Mouse (Mus musculus): ENCODE data around the gene Baat. TPM values are rescaled to one million over a fixed set of nuclear protein-coding genes. Genes with fewer than 3 reads are reported as not detected.
"Not testable (repeated sequence)": the region's sequence is repeated elsewhere in the genome, so short reads cannot be mapped to it uniquely, and the experiment has no call there.

Baat gene
- polyA plus RNA-seq (2015; fragmentation: Nextera tagmentation; extraction: Ambion mirVana), result 0.10 TPM in 1 of 2 replicates, not detected in the other

- no peak for DNase-seq (ENCODE audit: low spot score)
These were observed at the start of gene Baat for GRCm38 (mm10) chr4:49506386-49506785. Baat (minus strand) TSS chr4:49506557.

GRCm38 (mm10) chr4:49553380-49553779 is 47.0 kb upstream of the Baat start:
- no peak for DNase-seq (ENCODE audit: low spot score)

GRCm38 (mm10) chr4:49549383-49549782 is 43.0 kb upstream of the Baat start, which contains the start of gene Aldob:
Aldob (minus strand) TSS chr4:49549546.
- DNase-seq (ENCODE audit: low spot score), result no peak

GRCm38 (mm10) chr4:49547544-49548219 is 41.3 kb upstream of the Baat start:
- no peak for DNase-seq (ENCODE audit: low spot score)

- DNase-seq (ENCODE audit: low spot score), result no peak
These were observed 40.7 kb upstream of the Baat start for GRCm38 (mm10) chr4:49546873-49547543.

GRCm38 (mm10) chr4:49546026-49546425 is 39.7 kb upstream of the Baat start:
- no peak for DNase-seq (ENCODE audit: low spot score)

- DNase-seq (ENCODE audit: low spot score), result no peak
These were observed 34.6 kb upstream of the Baat start for GRCm38 (mm10) chr4:49540966-49541365.

- no peak for DNase-seq (ENCODE audit: low spot score)
These were observed 33.3 kb upstream of the Baat start for GRCm38 (mm10) chr4:49539665-49540064.

- DNase-seq (ENCODE audit: low spot score), result no peak
These were observed 30.3 kb upstream of the Baat start for GRCm38 (mm10) chr4:49536671-49537070.

GRCm38 (mm10) chr4:49535675-49536294 is 29.4 kb upstream of the Baat start:
- DNase-seq (ENCODE audit: low spot score), result no peak

GRCm38 (mm10) chr4:49535036-49535435 is 28.7 kb upstream of the Baat start:
- no peak for DNase-seq (ENCODE audit: low spot score)

- no peak for DNase-seq (ENCODE audit: low spot score)
These were observed 16.2 kb upstream of the Baat start for GRCm38 (mm10) chr4:49522576-49522975.

- DNase-seq (ENCODE audit: low spot score), result no peak
These were observed 15.0 kb upstream of the Baat start for GRCm38 (mm10) chr4:49521346-49521745.

GRCm38 (mm10) chr4:49520572-49521340 is 14.4 kb upstream of the Baat start, which contains the start of the genes Mrpl50 and Zfp189:
Mrpl50 (minus strand) TSS chr4:49521093.
Zfp189 (plus strand) TSS chr4:49521176.
- DNase-seq (ENCODE audit: low spot score), result peak; percentile 97

GRCm38 (mm10) chr4:49519476-49519875 is 13.1 kb upstream of the Baat start:
- peak; percentile 21 for DNase-seq (ENCODE audit: low spot score)

GRCm38 (mm10) chr4:49514441-49514840 is 8.1 kb upstream of the Baat start:
- DNase-seq (ENCODE audit: low spot score), result no peak

- no peak for DNase-seq (ENCODE audit: low spot score)
These were observed 6.3 kb upstream of the Baat start for GRCm38 (mm10) chr4:49512636-49513035.

GRCm38 (mm10) chr4:49510236-49510835 is 4.0 kb upstream of the Baat start:
- not testable (repeated sequence) for DNase-seq (ENCODE audit: low spot score)

- DNase-seq (ENCODE audit: low spot score), result no peak
These were observed 2.8 kb upstream of the Baat start for GRCm38 (mm10) chr4:49509183-49509582.

GRCm38 (mm10) chr4:49503563-49503962 is 2.8 kb downstream of the Baat start:
- no peak for DNase-seq (ENCODE audit: low spot score)

All from thymus, postnatal 0 days (tissue).